Mouse (Mus musculus) kidney, adult 2 months (tissue): ENCODE data around the gene Rundc3b.

Experiments
- CTCF ChIP-seq: fragments of 200-500 bp; conservative IDR thresholded peaks from 2 replicates; pipeline ENCODE4 v1.5.1; 2011; ENCODE audit warnings: low read depth, mild to moderate bottlenecking, control low read depth, low read length, moderate library complexity, mixed read lengths; ENCODE audit not compliant: insufficient read depth, insufficient read length
- POLR2A ChIP-seq: fragments of 200-500 bp; IDR thresholded peaks from one replicate; pipeline ENCODE4 v1.6.1; 2011; ENCODE audit warnings: low read depth, low read length, control low read depth

DNA sequence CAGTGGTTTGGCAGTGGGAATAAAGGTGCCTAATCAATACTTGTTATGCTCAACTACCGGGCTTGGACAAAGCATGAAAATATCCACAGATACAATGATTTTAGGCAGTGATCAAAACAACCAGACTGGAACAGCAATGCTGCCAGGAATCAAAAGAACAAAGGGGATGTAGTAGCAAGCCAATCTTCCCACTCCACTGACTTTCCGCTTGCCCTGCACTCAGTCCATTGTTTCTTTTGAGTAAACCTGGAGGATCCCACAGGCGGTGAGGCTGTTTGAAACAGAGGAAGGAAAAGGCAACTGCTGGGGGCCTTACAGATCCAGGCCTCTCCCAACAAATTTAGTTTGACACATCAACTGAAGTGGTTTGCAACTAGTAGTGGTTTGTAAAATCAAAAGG is 51.6 kb downstream of the Rundc3b start:
- no peak for TF ChIP-seq CTCF
- TF ChIP-seq POLR2A, result no peak
